Mouse (Mus musculus): Measurements from ENCODE around the gene Akt3.

DNA sequence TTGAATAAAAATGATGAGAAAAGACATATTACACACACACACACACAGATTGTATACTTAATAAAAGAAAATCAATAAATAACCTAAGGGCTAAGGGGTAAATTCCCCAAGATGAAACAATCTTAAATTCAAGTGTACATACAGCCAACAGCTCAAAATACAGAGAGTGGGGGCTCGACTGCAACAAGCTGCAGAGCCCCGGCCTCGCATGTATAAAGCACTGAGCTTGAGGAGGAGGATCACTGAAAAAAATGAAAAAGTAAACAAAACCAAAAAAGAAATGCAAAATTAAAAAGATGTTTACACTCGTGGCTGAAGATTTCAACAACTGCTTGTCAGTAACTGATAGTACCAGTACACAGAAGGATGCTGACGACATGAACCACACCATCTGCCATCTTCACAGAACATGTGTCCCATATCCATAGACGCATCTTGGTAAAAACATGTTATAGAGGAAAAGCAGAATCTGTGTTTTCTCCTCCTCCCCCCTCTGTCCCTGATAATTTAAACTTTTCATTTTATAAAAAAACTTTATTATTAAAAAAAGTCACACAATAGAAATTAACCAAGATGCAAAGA, 218.8 kb downstream of the Akt3 start:
- TF ChIP-seq CHD2 (IDR thresholded peaks at IDR 0.05; ENCODE audit: low read depth, low read length) (no peak), ZC3H11A (IDR thresholded peaks at IDR 0.05; ENCODE audit: borderline replicate concordance, low read depth, low read length) (no peak), MAFK (IDR thresholded peaks at IDR 0.05; ENCODE audit: insufficient read depth, low read depth, low read length) (no peak), ZNF384 (IDR thresholded peaks at IDR 0.05; ENCODE audit: low read depth, low read length) (no peak)
